Mouse (Mus musculus) heart, adult 8-10 months (tissue): ENCODE results near the gene Nop2. TPM values are rescaled to one million over a fixed set of nuclear protein-coding genes. Genes with fewer than 3 reads are reported as not detected.
A peak's percentile ranks its signal among the peaks of the same experiment; 100 is the strongest.

Experiments used
- DNase-seq: peaks from one replicate; pipeline ENCODE4 v3.0.0; 2022; ENCODE audit warnings: low spot score
- total RNA-seq, 4 experiments: library from RNA; stranded (reverse); gene quantifications; 2 replicates each; pipeline ENCODE4 v1.2.4; 2022

Gene Nop2
- total RNA-seq, 4 experiments from 2014 or later = 16.5 to 21.5 (median 20.3) TPM

GRCm38 (mm10) chr6:125109371-125109770, 22.3 kb upstream of the Nop2 start:
- DNase-seq = no peak

DNA sequence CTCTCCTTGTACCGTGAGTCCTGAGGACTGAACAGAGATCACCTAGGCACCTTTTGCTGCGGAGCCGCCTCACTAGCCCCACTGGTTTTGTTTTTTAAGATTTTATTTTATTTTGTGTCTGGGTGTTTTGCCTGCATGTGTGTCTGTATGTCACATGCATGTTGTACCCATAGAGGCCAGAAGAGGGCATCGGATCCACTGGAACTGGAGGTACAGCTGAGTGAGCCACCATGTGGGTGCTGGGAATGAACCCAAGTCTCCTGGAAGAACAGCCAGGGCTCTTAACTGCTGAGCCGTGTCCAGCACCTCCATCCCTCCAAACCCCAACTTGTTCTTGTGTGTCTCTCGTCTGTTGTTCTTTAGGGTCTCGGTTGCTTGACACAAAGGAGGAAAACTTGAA, 20.8 kb upstream of the Nop2 start:
- DNase-seq = no peak

GRCm38 (mm10) chr6:125112553-125112952, 19.2 kb upstream of the Nop2 start:
- no peak for DNase-seq

DNA sequence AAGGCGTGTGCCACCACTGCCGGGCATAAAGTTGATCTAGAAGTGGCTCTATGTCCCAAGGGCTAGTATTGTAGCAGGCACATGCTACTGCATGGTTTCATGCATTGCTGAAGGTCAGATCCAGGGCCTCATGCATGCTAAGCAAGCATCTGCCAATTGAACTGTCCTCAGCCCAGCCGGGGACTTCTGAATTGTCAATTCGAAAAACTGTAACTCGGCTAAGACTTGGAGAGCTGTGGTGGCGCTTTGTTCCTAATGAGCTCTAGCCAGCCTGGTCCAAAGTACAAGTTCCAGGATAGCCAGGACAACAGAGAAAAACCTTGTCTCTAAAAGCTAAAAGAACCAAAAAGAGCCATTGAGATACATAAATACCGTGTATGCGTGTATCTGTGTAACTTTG, 12.3 kb upstream of the Nop2 start:
- no peak for DNase-seq

DNA sequence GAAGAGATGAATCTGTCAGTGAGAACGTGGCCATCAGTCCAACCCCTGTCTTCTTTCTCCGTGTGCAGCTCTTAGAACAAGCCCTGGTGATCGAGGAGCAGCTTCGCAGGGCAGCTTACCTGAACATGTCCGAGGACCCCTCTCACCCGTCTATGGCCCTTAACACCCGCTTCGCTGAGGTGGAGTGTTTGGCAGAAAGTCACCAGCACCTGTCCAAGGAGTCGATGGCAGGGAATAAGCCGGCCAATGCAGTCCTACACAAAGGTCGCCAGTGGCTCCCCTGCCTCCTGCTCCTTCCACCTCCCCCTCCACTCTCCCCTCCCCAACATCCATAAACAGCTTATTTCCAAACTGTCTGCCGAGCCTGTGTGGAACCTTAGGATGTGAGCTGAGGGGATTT, 3.0 kb upstream of the Nop2 start:
- DNase-seq = no peak

DNA sequence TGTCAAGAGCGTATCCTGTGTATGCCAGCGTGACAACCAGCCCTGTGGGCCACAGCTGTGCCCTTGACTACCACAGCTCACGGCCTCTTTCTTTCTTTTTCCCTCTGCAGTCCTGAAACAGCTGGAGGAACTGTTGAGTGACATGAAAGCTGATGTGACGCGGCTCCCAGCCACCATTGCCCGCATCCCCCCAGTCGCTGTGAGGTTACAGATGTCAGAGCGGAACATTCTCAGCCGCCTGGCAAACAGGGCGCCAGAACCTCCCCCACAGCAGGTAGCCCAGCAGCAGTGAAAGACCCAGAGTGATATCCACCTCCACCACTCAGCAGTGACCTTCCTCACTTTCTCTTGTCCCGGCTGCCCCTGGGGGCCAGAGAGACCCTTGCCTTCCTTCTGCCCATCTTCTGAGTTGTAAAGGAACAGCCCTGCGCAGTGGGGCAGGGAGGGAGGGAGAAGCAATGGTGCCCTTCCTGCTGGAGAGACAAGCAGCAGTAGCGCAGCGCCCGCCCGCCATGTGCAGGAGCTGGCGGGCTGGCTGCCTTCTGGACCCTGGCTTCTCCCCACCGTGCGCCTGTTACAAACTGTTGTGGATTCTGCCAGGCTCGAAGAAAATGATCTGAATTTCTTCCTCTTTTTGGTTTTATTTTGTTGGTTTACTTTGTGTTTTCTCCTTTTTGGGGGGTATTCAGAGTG, 1.9 kb upstream of the Nop2 start:
- no peak for DNase-seq

DNA sequence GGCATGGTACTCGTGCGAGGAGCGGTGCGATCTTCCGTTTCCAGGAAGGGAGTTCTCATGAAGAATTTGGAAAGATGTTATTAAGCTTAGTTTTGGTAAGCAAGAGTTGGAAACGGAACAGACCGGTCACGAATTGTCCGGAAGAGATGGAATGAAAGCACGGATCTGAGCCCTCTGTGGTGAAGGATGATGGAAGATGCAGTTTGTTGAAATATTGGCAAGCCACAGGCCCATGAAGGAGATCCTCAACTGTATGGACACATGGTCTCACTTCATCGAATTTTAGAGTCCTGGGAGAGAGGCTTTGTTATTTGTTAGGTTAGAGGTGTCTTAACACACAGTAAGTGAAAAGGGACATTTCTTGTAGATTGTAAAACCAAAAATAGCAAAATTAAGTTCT, 761 bp downstream of the Nop2 start:
- DNase-seq = no peak

- peak; percentile 31 for DNase-seq
These were observed 5.4 kb downstream of the Nop2 start for GRCm38 (mm10) chr6:125137002-125137671.

DNA sequence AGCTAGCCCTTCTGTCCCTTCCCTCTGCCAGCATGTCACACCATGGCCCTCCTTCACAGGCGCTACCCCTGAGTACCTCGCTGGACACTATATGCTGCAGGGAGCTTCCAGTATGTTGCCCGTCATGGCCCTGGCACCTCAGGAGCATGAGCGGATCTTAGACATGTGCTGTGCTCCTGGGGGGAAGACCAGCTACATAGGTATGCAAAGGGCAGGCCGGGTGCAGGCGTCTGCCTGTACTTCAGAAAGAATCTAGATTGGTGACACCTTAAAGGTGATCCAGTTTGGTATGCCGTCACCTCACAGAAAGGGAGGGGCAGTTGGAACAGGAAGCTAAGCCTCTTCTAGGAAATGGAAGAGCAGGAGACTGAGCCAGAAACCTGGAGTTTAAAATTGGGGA, 8.0 kb downstream of the Nop2 start:
- no peak for DNase-seq

- DNase-seq = no peak
These were observed 10.7 kb downstream of the Nop2 start for GRCm38 (mm10) chr6:125142436-125142835.

- DNase-seq = no peak
These were observed 11.4 kb downstream of the Nop2 start for GRCm38 (mm10) chr6:125143128-125143527.

DNA sequence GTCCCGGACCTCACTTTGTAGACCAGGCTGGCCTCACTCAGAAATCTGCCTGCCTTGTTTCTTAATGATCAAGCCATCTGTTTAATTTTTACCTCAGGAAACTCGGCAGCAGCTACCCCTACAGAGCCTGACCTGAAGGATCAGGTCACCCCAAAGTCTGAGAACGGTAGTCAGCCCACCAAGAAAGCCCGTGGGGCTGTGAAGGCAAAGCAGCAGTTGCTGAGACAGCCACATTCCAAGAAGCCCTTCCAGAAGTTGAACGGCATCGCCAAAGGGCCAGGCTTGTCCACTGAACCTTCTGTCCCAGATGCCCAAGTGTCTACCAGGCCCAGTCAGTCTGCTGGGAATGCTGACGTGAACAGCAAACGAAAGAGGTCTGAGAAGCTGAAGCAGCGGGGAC, 12.2 kb downstream of the Nop2 start:
- no peak for DNase-seq

- peak; percentile 92 for DNase-seq
These were observed 13.3 kb downstream of the Nop2 start, which contains the start of gene Iffo1 for GRCm38 (mm10) chr6:125145001-125145400. Iffo1 (plus strand) TSS chr6:125145241.

DNA sequence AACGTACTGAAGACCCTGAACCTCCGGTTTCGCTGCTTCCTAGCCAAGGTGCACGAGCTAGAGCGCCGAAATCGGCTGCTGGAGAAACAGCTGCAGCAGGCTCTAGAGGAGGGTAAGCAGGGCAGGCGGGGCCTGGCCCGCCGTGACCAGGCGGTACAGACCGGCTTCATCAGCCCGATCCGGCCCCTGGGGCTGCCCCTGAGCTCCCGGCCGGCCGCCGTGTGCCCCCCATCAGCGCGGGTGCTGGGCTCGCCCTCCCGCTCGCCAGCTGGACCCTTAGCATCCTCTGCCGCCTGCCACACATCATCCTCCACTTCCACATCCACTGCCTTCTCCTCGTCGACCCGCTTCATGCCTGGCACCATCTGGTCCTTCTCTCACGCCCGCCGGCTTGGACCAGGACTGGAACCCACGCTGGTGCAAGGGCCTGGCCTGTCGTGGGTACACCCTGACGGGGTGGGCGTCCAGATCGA, 13.8 kb downstream of the Nop2 start:
- no peak for DNase-seq

- no peak for DNase-seq
These were observed 14.4 kb downstream of the Nop2 start for GRCm38 (mm10) chr6:125146148-125146547.

GRCm38 (mm10) chr6:125146797-125147196, 15.1 kb downstream of the Nop2 start:
- DNase-seq = peak; percentile 64

DNA sequence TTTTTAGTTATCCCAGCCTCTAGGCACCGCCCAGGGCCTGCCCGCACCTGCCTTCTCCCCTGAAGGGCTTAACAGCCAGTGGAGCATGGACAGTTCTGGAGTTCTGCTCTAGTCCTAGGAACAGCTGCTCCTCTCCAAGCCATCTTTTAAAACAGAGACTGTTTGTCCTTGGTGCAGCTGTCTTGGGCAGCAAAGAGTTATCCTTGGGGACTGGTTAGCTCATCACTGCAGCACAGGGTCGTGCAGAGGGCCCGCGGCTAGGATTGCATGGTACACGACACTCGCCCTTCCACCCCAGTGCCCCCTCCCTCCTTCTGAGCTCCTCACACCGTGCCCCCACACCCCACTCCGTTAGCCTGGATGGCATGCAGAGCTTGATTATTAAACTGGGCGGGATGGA, 15.6 kb downstream of the Nop2 start:
- no peak for DNase-seq

GRCm38 (mm10) chr6:125148251-125148925, 16.7 kb downstream of the Nop2 start:
- peak; percentile 73 for DNase-seq

DNA sequence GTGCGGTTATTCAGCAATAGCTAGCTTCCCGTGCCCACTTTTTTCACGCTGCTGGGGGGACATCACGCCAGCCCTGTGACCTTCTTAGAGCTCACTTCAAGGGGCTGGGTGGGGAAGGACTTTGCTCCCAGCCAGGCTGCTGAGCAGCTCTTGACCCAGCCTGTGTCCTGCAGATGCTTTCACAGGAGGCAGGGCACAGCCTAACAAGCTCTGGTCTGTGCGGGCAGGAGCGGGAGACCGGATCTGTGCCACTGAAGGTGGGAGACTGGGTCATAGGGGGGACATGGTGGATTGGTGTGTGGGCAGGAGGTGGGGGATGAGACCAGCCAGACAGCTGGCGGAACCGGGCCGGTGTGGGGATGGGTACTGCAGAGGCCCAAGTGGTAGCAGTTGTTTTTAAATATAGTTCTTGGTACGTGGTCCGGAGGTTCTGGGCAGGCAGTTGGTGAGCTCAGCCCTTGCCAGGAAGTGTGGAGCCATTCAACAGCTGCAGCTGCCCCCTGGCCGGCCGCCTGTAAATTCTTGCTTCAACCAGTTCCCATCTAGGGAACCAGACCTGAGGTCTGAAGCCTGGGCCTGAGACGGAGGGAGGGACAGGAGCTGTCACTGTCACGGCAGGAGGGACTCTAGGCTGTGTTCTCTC, 17.3 kb downstream of the Nop2 start:
- no peak for DNase-seq

GRCm38 (mm10) chr6:125149569-125149950, 17.9 kb downstream of the Nop2 start:
- DNase-seq = no peak

DNA sequence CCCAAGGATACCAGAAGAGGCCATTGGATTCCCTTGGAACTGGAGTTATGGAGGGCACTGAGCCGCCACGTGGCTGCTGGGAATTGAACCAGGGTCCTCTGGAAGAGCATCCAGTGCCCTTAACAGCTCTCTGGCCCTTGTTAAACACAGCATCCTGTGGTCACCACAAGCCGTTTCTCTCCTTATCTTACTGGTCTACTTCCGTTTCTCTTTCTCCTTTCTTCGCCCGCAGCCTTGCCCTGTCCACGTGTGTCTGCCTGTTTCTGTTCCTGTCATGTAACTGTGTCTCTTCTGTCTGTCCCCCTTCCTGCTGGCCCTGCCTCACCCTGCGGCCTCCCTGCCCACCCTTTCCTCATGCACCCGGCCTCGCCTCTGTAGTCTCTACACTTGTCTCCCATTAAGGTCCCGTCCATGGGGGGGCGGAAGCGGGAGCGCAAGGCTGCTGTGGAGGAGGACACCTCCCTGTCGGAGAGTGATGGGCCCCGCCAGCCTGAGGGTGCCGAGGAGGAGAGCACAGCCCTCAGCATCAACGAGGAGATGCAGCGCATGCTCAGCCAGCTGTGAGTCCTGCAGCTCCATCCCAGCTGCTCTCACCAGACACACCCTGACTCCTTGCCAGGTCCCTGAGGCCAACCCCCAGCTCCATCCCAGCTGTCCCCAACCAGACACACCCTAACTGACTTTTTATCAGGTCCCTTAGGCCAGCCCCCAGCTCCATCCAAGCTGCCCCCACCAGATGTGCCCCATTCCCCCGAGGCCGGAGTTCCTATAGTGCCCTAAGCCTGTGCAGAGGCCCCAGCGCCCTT, 20.7 kb downstream of the Nop2 start:
- DNase-seq = no peak
